Mouse (Mus musculus): ENCODE measurements around the gene Camk2d.

DNA sequence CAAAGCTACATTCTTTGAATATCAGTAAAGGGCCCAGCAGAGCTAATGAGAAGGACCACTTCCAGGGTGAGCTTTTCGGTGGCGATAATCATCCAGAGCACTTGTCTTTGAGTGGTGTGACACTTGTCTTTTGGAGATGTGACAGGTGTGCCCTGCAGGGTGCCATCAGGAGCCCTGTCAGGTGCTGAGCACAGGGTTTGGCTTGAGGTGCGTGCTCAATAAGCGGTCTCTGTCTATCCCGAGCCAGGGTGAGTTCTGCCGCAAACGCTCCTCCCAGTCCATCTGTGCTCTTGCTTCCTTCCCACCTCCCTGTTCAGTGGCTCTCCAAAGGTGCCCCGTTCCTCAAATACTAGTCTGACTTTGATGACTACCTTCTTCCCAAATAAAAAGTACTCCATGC is 35.5 kb downstream of the Camk2d start:
- TF ChIP-seq EP300 (optimal IDR thresholded peaks at IDR 0.05) (no peak), CTCF (IDR thresholded peaks at IDR 0.05; ENCODE audit: low read depth) (no peak)

All from stomach, postnatal 0 days (tissue).